Mouse (Mus musculus): ENCODE results near the gene Susd1.
A peak's percentile ranks its signal among the peaks of the same experiment; 100 is the strongest.

The Susd1 gene

DNA sequence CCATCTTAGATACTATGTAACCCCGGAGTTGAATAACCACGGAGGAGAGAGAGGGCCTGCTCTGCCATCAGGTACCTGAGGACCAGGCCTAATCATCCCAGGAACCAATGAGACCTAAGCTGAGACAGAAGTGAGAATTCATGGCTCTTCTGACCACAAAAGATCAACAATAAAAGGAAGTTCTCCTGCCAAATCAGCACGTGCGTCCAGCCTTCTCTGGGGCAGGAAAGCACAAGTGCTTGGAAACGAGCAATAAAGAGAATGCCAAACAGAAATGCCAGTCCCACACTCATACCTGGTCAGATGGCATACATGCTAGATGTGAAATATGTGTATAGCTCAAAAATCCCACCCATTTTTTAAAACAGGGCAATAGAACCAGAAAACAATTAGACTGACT, 58.6 kb downstream of the Susd1 start:
- no peak for DNase-seq

DNA sequence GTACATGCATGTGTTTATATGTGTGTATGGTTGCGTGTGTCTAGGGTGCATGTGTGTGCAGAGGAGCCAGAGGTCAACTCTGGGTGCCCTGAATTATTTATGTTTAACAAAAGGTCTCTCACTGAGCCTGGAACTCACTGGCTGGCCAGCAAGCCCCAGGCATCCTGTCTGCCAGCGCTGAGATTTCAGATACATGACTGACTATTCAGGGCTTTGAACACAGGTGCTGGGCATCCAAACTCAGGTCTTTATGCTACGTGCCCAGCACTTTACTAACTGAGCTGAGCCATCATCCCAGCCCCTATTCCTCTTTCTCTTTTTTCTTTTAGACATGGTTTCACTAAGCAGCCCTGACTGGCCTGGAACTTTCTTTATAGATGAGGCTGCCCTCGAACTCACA, 59.8 kb downstream of the Susd1 start:
- DNase-seq: no peak

DNA sequence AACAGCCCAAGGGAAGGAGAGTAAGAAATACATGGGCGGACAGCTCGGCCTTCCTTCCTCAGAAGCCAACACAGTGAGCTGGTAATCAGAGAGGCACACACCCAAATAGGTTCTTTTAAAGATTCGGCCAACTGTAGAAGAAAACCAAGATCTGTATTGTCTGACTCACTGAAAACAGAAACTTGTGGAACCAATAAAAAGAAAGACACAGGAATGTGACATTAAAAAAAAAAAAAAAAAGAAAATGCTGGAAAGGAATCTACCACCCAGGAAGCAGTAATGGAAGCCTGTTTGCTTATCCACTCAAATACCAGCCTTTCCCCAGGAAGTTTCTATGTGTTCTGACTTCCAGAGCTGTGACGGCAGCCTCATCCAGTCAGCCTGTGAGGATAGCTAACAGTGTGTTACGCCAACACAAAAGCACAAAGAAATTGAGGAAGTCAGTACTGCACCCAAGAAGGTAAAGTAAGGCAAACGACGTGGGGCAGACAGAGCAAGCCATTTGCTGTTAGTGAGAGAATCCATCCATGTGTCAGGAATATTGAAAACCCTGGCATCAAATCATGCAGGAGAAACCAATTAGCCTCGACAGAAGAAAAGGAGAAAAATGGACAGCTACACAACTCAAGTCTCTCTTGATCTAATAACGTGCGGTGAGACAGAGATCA, 64.0 kb downstream of the Susd1 start:
- no peak for DNase-seq

DNA sequence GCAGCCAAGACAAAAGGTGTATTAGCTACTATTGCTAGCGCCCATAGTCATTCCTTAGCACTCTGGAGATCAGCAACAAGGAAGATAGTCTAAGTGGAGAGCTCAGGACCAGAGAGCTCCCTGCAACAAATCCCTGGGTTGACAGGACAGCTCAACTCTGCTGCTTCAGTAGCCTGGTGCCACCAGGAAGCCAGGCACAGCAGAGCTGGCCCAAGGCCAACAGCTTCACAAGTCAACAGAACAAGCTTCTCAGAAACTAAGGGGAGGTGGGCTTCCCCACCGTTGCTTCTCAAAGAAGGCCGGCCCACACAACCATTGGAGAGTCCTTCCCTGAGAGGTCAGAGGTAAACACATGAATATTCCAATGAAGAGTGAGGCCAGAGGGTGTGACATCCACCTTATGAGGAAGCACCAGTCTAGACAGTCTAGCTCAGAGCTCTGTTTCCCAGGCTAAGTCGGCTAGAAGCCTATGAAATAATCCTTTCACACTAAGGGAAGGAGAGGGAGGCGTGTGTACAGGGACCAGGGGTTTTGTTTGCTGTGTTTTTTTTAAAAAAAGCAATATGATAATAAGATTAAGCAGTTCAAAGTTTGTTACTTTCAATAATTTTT, 65.8 kb downstream of the Susd1 start:
- DNase-seq: peak; percentile 64

DNA sequence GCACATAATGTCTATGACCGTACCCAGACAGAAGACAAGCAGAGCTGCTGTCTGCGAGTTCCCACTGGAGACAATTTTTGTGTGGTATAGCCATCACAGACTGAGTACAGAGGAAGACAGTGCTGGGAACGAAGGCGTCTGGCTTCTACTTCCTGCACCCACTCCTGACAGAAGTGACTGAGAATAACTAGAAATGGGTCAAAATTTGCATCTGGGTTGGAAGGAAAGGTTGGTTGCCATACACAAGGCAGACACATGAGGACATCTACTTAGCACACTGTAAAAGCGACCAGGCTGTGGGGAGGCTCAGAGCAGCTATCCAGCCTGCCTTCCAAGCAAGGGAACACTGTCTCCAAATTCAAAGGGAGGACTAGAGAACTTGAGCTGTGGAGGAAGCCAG, 66.5 kb downstream of the Susd1 start:
- no peak for DNase-seq

DNA sequence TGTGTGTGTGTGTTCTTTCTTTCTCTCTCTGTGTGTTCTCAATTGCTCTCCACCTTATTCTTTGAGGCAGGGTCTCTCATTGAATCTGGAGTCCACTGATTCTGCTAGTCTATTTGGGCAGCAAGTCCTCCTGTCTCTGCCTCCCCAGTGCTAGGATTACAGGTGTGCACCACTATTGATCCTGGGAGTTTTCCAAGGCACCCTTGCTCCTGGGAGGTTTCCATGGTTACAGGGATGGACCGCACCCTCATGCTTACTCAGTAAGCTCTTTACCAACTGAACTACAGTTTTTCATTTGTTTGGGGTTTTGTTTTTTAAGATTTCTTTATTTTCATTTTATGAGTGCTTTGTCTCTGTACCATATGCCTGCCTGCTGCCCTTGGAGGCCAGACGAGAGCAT, 68.5 kb downstream of the Susd1 start:
- no peak for DNase-seq

DNA sequence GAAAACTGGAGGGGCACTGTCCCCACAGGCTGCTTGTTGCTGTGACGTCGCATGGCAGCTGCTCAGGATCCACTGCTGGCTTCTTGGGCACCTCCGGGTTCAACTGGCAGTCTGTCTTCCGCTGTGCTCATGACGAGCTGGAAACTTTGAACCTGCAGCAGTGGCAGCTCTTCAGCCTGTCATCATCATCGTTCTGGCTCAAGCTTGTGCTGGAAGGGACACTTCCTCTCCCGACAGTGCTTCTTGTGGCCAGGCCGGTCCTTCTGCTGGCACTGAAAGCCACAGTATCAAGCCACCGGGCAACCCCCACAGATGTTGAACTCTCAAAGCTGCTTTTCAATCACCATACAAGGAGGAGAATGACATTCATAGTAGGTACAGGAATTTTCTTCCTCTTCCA, 70.3 kb downstream of the Susd1 start:
- no peak for DNase-seq

DNA sequence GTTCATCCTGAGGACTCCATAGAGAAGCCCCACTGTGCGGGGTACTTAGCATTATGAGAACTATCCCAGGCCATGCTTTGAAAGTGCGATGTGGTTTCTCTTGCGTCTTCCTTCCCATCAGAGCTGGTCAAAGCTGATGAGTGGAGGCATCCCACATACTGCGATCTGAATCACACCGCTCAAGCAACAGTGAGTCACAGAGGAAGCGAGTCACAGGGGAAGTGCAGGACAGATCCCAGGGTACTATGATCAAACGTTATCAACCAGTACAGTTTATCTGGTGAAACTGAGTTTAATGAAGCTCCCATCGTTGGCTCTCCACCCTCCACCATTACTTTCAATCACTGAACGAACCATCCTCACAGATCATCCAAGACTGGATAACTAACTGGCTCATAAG, 72.2 kb downstream of the Susd1 start:
- DNase-seq: no peak

DNA sequence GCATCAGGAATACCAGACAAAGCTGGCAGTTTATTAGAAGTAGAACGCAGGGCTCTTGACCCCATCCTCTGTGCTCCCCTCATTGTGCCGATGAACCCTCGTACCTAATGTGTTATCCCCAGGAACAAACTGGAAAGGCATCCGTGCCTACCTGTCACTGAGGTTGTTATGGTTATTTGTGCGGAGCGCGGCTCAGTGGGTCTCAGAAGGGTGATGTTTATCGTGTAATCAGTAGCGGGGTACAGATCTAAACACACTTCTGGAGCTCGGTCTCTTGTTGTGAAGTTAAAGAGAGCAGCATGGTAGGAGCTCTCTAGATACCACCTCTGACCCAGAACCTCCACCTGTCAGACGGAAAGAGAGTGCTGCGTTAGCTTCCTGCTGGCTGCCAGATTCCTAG, 72.9 kb downstream of the Susd1 start:
- DNase-seq: no peak

DNA sequence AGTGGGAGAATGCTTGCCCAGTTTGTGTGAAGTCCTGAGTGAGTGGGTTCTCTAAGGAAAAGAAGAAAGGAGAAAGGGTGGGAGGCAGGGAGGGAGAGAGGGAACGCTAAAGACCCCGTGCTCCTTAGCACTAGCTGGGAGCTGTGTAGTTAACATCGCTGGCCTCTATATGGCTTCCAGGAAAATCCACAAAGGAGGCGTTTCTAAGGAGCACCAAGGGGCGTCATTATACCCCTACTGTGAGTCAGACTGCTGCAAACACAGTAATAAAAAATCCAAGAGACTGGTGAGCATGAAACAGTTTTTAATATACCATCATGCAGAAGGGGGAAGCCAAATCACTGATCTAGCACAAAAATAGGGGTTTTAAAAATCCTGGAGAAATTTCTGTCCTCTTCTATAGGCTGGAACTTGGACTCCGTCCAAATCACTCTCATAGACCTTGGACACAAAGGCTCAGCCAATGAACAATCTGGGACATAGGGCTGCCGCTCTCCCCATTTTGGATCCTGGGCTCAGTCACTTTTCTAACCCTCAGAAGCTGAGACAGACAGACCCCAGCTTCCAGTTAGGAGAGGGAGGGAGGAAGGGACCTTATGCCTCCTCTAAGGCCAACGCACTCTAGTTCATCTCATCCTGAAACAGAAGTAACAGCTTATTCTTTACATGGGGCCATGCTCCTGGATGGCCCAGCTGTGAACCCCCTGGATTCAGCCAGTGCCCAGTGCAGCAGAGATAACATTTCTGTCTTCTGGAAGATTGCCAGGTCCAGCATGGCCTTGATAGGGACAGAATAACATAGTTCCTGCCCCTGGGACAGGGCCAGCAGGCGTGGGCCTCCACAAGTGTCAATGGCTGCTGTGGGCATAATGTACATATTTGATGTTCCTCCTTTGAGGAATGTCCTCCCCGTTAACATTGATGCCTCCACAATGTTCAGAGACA, 73.9 kb downstream of the Susd1 start:
- DNase-seq: no peak

DNA sequence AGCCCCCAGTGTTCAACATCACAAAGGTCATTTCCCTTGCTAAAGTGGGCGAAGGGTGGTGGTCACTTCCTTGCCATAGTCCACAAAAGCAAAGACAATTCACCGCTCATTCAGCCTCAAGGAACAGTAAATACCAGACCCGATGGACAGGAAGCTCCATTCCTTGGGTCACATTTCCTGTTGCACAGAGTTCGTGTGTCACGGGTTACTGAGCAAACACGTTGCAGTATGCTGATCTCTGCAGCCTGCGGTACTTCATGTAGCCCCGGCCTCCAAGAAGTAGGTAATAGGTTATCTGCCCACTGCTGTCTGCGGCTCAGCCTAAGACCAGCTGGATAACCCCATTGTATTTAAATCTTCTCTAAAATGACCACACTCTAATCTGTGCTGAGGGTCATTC, 75.4 kb downstream of the Susd1 start:
- DNase-seq: peak; percentile 57

DNA sequence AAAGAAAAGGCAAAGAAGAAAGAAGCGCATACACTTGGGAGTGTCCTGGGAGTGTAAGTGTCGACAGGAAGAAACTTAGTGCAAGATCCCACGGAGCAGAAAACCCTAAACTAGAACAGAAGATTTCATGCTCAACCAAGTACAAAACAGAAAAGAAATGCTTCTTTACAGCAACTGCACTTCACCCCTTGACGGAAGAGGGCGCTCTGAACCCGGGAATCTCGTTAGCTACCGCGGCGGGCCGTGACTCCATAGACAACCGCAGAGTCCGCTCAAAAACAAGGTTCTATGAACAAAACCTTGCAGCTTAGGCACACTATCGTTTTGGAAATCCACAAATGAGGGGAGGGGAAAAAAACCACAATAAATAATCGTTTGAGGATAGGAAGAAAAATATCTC, 77.7 kb downstream of the Susd1 start:
- DNase-seq: peak; percentile 92

DNA sequence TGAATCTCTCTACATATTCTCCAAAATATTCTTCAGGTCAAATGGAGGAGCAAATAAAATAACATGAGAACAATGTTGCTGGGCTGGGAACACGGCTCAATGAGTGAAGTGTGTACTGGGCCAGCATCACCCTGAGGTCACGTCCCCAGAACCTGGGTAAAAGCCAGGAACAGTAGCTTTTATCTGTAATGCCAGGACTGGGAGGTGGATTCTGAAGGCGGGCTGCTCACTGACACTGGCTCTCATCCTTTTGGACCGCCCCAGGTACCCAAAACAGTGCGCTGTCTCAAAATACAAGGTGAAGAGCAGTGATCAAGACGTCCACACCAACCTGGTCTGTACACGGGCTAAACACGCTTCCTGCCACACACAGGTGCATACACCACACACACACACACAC, 78.5 kb downstream of the Susd1 start:
- no peak for DNase-seq

DNA sequence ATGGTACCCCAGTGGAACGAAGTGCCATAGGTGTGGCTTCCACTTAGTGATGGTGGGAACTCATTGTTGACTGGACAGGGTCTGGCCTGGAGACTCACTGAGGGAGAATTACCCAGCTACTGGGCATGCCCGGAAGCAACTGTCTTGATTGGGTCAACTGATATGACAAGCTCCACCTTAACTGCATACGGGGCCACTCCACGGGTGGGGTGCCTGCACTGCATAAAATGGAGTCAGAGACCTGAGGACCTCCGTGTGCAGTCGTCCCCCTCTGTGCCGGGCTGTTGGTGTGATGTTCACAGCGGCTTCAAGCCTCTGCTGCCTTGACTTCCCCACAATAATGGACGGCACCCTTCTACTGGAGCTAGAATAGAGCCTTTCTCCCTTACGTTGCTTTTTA, 79.5 kb downstream of the Susd1 start:
- no peak for DNase-seq

DNA sequence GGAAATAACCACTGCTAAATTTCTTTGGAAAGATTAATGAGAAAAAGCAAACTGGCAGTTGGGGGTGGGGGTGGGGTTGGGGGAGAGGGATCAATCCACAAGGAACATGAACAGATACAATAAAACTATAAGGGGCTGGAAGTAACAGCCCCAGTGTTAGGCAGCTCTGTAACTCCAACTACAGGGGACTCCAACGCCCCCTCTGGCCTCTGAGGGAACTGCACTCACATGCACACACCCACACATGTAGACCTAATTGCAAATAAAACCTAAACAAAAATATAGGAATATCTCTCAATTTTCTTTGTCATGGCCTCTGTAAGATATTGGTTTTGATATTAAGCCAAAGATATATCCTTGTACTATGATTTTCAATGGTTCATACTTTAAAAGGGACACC, 83.0 kb downstream of the Susd1 start:
- no peak for DNase-seq

DNA sequence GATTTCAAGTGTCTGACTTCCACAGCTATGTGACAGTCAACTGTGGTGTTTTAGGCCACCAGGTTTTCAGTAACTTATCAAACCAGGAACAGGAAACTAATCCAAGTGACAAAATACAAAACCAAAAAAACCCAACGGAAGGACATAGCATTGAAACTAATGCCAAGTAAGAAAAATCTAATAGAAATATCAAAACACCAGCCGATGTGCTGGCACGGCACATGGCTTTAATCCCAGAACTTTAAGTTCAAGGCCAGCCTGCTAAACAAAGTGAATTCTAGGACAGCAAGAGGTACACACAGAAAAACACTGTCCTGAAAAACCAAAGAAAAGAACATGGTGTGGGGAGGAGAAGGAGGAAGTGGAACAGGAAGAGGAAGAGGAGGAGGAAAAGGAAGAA, 83.8 kb downstream of the Susd1 start:
- no peak for DNase-seq

DNA sequence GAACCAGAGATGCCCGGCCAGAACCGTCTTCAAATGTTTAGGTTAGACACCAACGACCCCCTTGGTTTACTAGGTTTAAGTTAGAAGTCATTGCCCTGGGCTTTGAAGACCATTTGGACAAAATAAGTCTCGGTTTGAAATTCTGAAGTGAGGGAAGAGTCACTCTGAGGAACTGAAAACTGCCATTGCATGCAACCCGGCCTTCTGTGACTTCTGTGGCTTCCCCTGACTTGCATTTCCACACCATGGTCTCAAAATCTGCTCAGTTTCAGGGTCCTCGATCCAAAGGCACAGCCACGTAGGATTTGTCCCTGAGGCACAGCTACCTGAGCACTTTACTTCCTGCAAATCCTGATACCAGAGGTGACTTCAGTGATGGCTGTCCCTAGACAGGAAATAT, 86.5 kb downstream of the Susd1 start:
- no peak for DNase-seq

DNA sequence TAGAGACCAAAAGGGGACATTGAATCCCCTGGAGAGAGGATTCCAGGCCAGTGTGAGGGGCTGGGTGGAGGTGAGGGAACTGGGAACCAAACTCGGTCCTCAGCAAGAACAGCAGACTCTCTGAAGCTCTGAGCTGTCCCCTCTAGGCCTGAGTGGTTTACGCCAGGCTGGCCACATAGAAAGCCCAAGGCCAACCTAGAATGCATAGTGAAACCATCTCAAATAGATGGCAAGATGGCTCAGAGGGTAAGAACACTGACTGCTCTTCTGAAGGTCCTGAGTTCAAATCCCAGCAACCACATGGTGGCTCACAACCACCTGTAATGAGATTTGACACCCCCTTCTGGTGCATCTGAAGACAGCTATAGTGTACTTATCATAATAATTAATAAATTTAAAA, 88.1 kb downstream of the Susd1 start:
- DNase-seq: no peak

DNA sequence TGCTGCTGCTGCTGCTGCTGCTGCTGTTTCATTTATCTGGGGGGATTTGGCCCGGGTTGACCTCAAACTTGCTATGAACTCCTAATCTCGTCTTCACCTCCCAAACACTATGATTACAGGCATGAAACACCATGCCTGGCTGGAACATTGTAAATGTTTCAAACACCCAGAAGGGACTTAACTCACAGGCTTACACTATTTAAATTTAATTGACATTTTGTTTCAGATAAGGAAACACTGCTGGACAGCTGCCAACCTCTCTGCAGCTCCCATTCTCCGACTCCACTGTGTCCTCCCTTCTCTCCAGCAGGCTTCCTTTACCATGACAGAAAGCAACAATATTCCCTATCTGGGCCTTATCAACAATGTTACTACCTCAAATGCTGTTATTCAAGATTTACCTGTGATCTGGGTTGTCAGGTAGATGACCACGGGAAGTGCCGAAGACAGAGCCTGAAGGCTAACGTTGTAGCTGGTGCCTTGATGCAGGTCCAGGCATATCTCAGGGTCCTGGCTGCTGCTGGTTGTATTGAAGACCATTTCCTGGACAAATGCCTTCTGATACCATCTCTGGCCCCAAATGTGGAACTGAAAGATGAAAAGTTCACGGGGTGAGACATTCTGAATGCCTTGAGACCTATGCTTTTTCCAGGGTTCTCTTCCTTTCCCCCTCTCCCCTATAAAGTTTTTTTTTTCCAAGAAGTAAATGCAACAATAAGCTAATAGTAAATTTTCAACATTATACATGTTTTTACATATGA, 88.8 kb downstream of the Susd1 start:
- peak; percentile 58 for DNase-seq

DNA sequence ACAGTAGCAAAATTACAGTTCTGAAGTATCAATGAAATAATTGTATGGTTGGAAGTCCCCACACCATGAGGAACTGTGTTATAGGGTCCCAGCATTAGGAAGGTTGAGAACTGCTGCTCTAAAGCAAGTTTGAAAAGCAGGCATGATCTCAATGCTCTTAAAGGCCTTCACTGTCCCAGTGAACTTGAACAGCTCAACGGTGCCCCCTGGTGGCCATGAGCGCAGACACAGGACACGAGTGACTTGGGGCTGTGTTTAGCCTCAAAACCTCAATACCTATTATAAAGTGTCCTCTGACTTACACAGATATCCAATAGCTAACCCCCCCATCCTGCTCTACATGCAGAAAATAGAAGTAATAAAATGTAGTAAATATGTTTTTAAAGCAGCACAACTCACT, 97.7 kb downstream of the Susd1 start:
- DNase-seq: peak; percentile 93

DNA sequence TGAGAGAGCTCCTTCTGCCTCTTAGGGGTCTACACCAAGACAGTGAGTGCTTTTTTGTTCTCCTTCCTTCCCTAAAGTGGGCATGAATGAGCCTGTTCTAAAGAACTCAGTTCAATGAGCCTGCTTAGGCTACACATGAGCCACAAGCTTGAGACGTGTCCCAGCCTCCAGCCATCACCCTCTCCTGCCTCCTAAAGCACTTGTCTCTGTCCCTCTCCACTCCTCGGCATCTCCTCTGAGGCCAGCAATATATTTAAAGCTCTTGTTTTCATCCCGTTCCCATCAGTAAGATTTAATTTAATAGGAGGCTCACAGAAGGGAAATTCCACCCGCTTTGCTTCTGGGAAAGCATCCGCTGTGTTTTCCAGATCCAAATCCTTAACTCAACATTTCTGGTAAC, 98.4 kb downstream of the Susd1 start:
- no peak for DNase-seq

DNA sequence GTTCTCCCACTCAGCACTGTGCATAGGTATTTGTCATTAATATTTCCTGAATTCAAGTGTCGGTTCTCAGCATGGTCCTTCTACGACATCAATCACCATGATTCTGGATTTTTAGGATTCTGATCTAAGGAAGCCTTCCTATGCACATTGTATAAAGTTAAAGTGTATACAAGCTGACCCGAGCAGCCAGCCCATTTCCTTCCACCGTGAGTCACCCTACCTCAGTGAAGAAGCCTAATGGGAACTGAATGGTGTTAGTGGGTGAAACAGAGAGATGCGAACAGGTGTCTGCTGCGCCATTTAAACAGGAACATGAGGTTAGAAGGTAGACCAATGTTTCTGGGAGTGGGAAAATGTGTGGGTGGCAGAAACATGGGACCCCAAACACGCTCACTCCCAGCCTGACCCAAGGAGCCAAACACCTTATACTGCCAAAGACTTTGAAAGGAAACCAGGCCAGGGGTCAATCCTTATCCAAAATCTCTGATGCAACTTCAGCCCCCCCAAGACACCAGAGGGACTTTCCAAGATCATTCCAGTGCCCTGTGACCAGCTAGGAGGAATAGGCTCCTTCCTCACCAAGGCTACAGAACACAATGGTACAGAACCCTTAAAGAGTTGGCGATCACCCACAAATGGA, 99.4 kb downstream of the Susd1 start:
- DNase-seq: no peak

DNA sequence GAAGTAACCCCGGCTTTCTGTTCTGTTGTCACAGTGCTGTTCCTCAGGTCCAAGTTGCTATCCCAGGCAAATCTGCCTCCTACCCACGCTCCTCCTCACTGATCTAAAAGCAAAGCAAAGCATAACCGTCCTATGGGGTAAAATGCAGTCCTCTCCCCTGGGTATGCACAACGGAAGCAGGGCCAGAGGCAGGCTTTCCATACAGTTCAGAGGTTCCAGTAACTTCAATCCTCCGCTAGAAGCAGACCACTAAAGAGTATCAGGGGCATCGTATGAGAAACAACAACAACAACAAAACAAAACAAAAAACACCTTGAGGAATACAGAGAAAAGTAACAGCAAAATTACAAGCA, 100.9 kb downstream of the Susd1 start:
- no peak for DNase-seq
